9 mouse cellular contexts compared by ENCODE assay signal in the genomic region with DNA sequence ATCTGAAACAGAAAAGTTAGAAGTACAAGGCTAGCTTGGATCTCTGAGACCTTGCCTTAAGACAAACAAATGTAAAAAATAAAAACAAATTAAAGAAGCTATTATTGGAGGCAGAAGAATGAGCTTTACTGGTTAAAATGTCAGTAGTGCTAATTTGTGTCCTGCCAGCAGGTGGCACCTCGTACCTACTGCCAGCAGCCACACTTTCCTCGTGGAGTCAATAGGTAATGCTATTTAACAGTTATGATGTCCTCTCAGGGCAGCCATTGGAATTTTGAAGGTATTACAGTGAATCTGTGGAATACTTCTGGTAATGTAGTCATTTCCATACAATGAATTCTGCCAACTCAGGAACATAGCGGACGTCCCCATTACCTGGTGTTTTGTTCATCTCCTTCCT.
DNase-seq lines count a peak whose midpoint lies in the region; ATAC-seq and TF ChIP-seq lines count a peak whose summit lies in the region.
"Had no signal": no experiment of that assay in that cellular context is flagged by ENCODE, and none has a peak within 500 bp of the region (broad histone marks: within the 10 kb centered on the region; RNA-seq: fewer than 3 reads in every experiment).

No protein-coding gene starts in this region.

- no peak overlapping the region for H3K9ac ChIP-seq in intestine, postnatal 0 days (ENCODE audit: low read depth, low read length)
- no peak overlapping the region for H3K9ac ChIP-seq in intestine, embryonic 15.5 days
- no peak overlapping the region for H3K9ac ChIP-seq in hindbrain, embryonic 11.5 days (ENCODE audit: low read depth, low read length)
- H3K9ac ChIP-seq in midbrain, embryonic 15.5 days, result no peak overlapping the region

- peak; percentile 95 for TF ChIP-seq CTCF in intestine, postnatal 0 days (IDR thresholded peaks at IDR 0.05; ENCODE audit: low read depth)
- peak; percentile 85 for TF ChIP-seq CTCF in cortical plate, adult 2 months (IDR thresholded peaks at IDR 0.05; ENCODE audit: extremely low read depth, insufficient read depth, low read length)

- no peak for TF ChIP-seq POLR2A in cortical plate, adult 2 months (IDR thresholded peaks at IDR 0.05; ENCODE audit: extremely low read depth, insufficient read depth, low read length)

- no peak overlapping the region for H3K4me2 ChIP-seq in intestine, postnatal 0 days (replicated peaks; ENCODE audit: low read depth)
- no peak overlapping the region for H3K4me2 ChIP-seq in intestine, embryonic 15.5 days (replicated peaks)
- no peak overlapping the region for H3K4me2 ChIP-seq in hindbrain, embryonic 11.5 days (replicated peaks; ENCODE audit: low read depth, low read length)
- H3K4me2 ChIP-seq in midbrain, embryonic 15.5 days, result no peak overlapping the region

- no peak for ATAC-seq in intestine, postnatal 0 days
- no peak for ATAC-seq in intestine, embryonic 15.5 days
- no peak for ATAC-seq in hindbrain, embryonic 11.5 days (ENCODE audit: low FRiP score)
- peak; percentile 54; the same call in 1 of the 2 replicates for ATAC-seq in midbrain, embryonic 15.5 days (replicated peaks)

- peak; percentile 2 for DNase-seq in T-cell, adult 2 months (ENCODE audit: low spot score)
- DNase-seq in hindbrain, embryonic 11.5 days (ENCODE audit: low spot score), result peak; percentile 64
- DNase-seq in left cerebral cortex, adult 18-20 months (ENCODE audit: low spot score in 2 of 2), result peak; percentile 61 to 66
- DNase-seq in telencephalon, adult 2 months (ENCODE audit: low read depth, low spot score), result peak; percentile 29

- 48% methylated on average over 4 of the region's 4 CpGs for WGBS in intestine, postnatal 0 days
- WGBS in intestine, embryonic 15.5 days, result 50% methylated on average over 4 of the region's 4 CpGs
- 54% methylated on average over 4 of the region's 4 CpGs for WGBS in hindbrain, embryonic 11.5 days
- 53% methylated on average over 4 of the region's 4 CpGs for WGBS in midbrain, embryonic 15.5 days

- H3K4me1 ChIP-seq in intestine, postnatal 0 days (replicated peaks; ENCODE audit: control insufficient read depth, insufficient read depth, low read length), result no peaks in the 10 kb centered on the region
- no peaks in the 10 kb centered on the region for H3K4me1 ChIP-seq in intestine, embryonic 15.5 days (replicated peaks)
- H3K4me1 ChIP-seq in cortical plate, adult 2 months (ENCODE audit: control insufficient read depth, insufficient read depth, low read length), result no peaks in the 10 kb centered on the region
- no peaks in the 10 kb centered on the region for H3K4me1 ChIP-seq in hindbrain, embryonic 11.5 days (replicated peaks; ENCODE audit: control insufficient read depth, insufficient read depth, low read length)
- peaks cover 9% of the 10 kb centered on the region for H3K4me1 ChIP-seq in midbrain, embryonic 15.5 days

- no peaks in the 10 kb centered on the region for H3K27me3 ChIP-seq in intestine, postnatal 0 days (replicated peaks; ENCODE audit: control insufficient read depth, insufficient read depth, low read length)
- H3K27me3 ChIP-seq in intestine, embryonic 15.5 days (replicated peaks), result no peaks in the 10 kb centered on the region
- no peaks in the 10 kb centered on the region for H3K27me3 ChIP-seq in hindbrain, embryonic 11.5 days (ENCODE audit: control insufficient read depth, insufficient read depth, low read length)
- H3K27me3 ChIP-seq in midbrain, embryonic 15.5 days (replicated peaks), result no peaks in the 10 kb centered on the region

- H3K4me3 ChIP-seq in intestine, postnatal 0 days (ENCODE audit: low read depth, low read length), result no peak overlapping the region
- no peak overlapping the region for H3K4me3 ChIP-seq in intestine, embryonic 15.5 days (replicated peaks)
- H3K4me3 ChIP-seq in cortical plate, adult 2 months (ENCODE audit: insufficient read depth, low read length), result no peak overlapping the region
- no peak overlapping the region for H3K4me3 ChIP-seq in hindbrain, embryonic 11.5 days (ENCODE audit: low read depth, low read length)
- H3K4me3 ChIP-seq in midbrain, embryonic 15.5 days, result no peak overlapping the region

- no peak overlapping the region for H3K27ac ChIP-seq in intestine, postnatal 0 days (ENCODE audit: low read depth, low read length)
- no peak overlapping the region for H3K27ac ChIP-seq in intestine, embryonic 15.5 days
- H3K27ac ChIP-seq in cortical plate, adult 2 months (ENCODE audit: insufficient read depth, low read length), result no peak overlapping the region
- no peak overlapping the region for H3K27ac ChIP-seq in hindbrain, embryonic 11.5 days (ENCODE audit: low read depth, low read length)
- H3K27ac ChIP-seq in midbrain, embryonic 15.5 days, result no peak overlapping the region
- H3K27ac ChIP-seq: macrophage had no signal

- peaks cover 13% of the 10 kb centered on the region; the same call in 1 of the 2 replicates for H3K36me3 ChIP-seq in intestine, postnatal 0 days (ENCODE audit: control insufficient read depth, insufficient read depth)
- H3K36me3 ChIP-seq in intestine, embryonic 15.5 days, result no peaks in the 10 kb centered on the region
- H3K36me3 ChIP-seq in hindbrain, embryonic 11.5 days (ENCODE audit: control insufficient read depth, insufficient read depth, low read length), result no peaks in the 10 kb centered on the region
- no peaks in the 10 kb centered on the region for H3K36me3 ChIP-seq in midbrain, embryonic 15.5 days (replicated peaks)

- H3K9me3 ChIP-seq in intestine, postnatal 0 days (ENCODE audit: control insufficient read depth), result no peaks in the 10 kb centered on the region
- no peaks in the 10 kb centered on the region for H3K9me3 ChIP-seq in intestine, embryonic 15.5 days
- H3K9me3 ChIP-seq in hindbrain, embryonic 11.5 days (ENCODE audit: control insufficient read depth, low read length), result no peaks in the 10 kb centered on the region
- no peaks in the 10 kb centered on the region for H3K9me3 ChIP-seq in midbrain, embryonic 15.5 days

Comparison
In these comparisons a context has a peak if more than half of its experiments do, and no peak if none do; other contexts are left out.
1. DNase-seq: peak in every context shown above with its lines; median percentile 64 in hindbrain, embryonic 11.5 days; 64 in left cerebral cortex, adult 18-20 months; 29 in telencephalon, adult 2 months; 2 in T-cell, adult 2 months.